Mouse (Mus musculus): Measurements from ENCODE around the gene Sult2a2. TPM values are rescaled to one million over a fixed set of nuclear protein-coding genes. Genes with fewer than 3 reads are reported as not detected.
"Not testable (repeated sequence)": the region's sequence is repeated elsewhere in the genome, so short reads cannot be mapped to it uniquely, and the experiment has no call there.

Sult2a2 gene
- not detected in 2 replicates for polyA plus RNA-seq (2014; fragmentation: Nextera tagmentation; extraction: Ambion mirVana)

GRCm38 (mm10) chr7:13733205-13733604, at the start of gene Sult2a2:
Sult2a2 (plus strand) TSS chr7:13733505.
- not testable (repeated sequence) for H3K9ac ChIP-seq (ENCODE audit: low read depth, low read length); H3K36me3 ChIP-seq (ENCODE audit: control insufficient read depth, insufficient read depth, low read length); H3K4me3 ChIP-seq (ENCODE audit: low read depth, low read length); H3K4me1 ChIP-seq (ENCODE audit: control insufficient read depth, insufficient read depth, low read length); ATAC-seq (replicated peaks; ENCODE audit: insufficient number of reproducible peaks, low FRiP score, low TSS enrichment); H3K4me2 ChIP-seq; H3K27ac ChIP-seq (ENCODE audit: low read depth, low read length); H3K27me3 ChIP-seq (ENCODE audit: control insufficient read depth, insufficient read depth, low read length); H3K9me3 ChIP-seq (replicated peaks; ENCODE audit: control insufficient read depth, low read length)
- 72% methylated on average over 1 of the region's 2 CpGs for WGBS (ENCODE audit: insufficient replicate concordance)

- ATAC-seq (replicated peaks; ENCODE audit: insufficient number of reproducible peaks, low FRiP score, low TSS enrichment) = no peak
- Histone ChIP-seq H3K36me3 (ENCODE audit: control insufficient read depth, insufficient read depth, low read length) (no peaks in the 10 kb centered on the region), H3K9me3 (replicated peaks; ENCODE audit: control insufficient read depth, low read length) (no peaks in the 10 kb centered on the region), H3K4me2 (no peak overlapping the region), H3K4me3 (ENCODE audit: low read depth, low read length) (no peak overlapping the region), H3K4me1 (ENCODE audit: control insufficient read depth, insufficient read depth, low read length) (no peaks in the 10 kb centered on the region), H3K27me3 (ENCODE audit: control insufficient read depth, insufficient read depth, low read length) (no peaks in the 10 kb centered on the region), H3K27ac (ENCODE audit: low read depth, low read length) (no peak overlapping the region), H3K9ac (ENCODE audit: low read depth, low read length) (no peak overlapping the region)
- WGBS (ENCODE audit: insufficient replicate concordance) = 75% methylated on average over 1 of the region's 1 CpGs
These were observed 80.6 kb downstream of the Sult2a2 start for GRCm38 (mm10) chr7:13813913-13814312.

Other genes starting within 250 kb of the Sult2a2 start
- gene Bsph2, start 162.4 kb upstream of the Sult2a2 start, polyA plus RNA-seq (2014; fragmentation: Nextera tagmentation; extraction: Ambion mirVana) = not detected in 2 replicates
- not detected in 2 replicates for gene Sult2a5, start 109.5 kb upstream of the Sult2a2 start, polyA plus RNA-seq (2014; fragmentation: Nextera tagmentation; extraction: Ambion mirVana)
- gene Sult2a1, start 103.9 kb downstream of the Sult2a2 start, polyA plus RNA-seq (2014; fragmentation: Nextera tagmentation; extraction: Ambion mirVana) = not detected in 2 replicates